Mouse (Mus musculus) erythroblast, embryonic 14.5 days (primary cell): ENCODE measurements around the gene Srebf2.

Experiments used
- GATA1 ChIP-seq: IDR thresholded peaks from 2 replicates; pipeline ENCODE4 v1.6.1; 2012; ENCODE audit warnings: low read length, inconsistent platforms, mixed read lengths
- TAL1 ChIP-seq: IDR thresholded peaks from 3 replicates; pipeline ENCODE4 v1.6.1; 2012; ENCODE audit warnings: low read length, inconsistent platforms, mixed read lengths

DNA sequence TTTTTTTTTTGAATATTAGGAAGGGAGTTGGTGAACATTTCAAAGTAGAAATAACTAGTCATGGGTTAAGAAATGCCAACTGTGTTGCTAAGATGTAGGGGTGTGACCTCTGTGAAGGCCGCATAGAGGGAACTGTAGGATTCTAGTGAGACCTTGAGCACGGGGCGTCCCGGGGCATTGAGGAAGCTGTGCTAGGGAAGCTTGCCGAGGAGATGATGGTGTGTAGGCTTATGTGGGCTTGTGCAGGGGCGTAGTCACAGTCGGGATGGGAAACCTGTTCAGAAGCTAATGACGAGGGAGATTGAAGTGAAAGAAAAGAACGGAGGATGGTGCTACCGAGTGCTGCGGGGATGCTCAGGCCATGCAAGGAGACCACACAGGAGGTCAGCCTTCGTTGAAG is 5.0 kb downstream of the Srebf2 start:
- TF ChIP-seq GATA1 (no peak), TAL1 (no peak)
